Mouse (Mus musculus) heart, postnatal 0 days (tissue): Measurements from ENCODE around the gene Cfap299. TPM values are rescaled to one million over a fixed set of nuclear protein-coding genes. Genes with fewer than 3 reads are reported as not detected.

Experiments used
- ATAC-seq: fragments of 200-750 bp; cut with Nextera tagmentation; 2 replicates; pipeline ENCODE4 v1.8.0; 2017; ENCODE audit warnings: low read depth, moderate number of reproducible peaks, moderate library complexity; ENCODE audit not compliant: insufficient read depth
- DNase-seq: peaks from one replicate; pipeline ENCODE4 v3.0.0-alpha.2; 2016; ENCODE audit warnings: low spot score
- H3K27ac ChIP-seq: fragments of 300-500 bp; sonication (generic); 2 replicates; pipeline ENCODE4 v1.5.1; 2014; ENCODE audit warnings: low read depth, mild to moderate bottlenecking
- H3K27me3 ChIP-seq: fragments of 300-500 bp; sonication (generic); 2 replicates; pipeline ENCODE4 v1.6.1; 2014; ENCODE audit warnings: low read length, mixed read lengths; ENCODE audit not compliant: control insufficient read depth, insufficient read depth
- H3K36me3 ChIP-seq: fragments of 300-500 bp; sonication (generic); replicated peaks from 2 replicates; pipeline ENCODE4 v1.6.1; 2014; ENCODE audit warnings: low read length, mixed read lengths; ENCODE audit not compliant: control insufficient read depth, insufficient read depth
- H3K4me1 ChIP-seq: fragments of 300-500 bp; sonication (generic); 2 replicates; pipeline ENCODE4 v1.6.1; 2014; ENCODE audit warnings: antibody characterized with exemption; ENCODE audit not compliant: control insufficient read depth, insufficient read depth
- H3K4me2 ChIP-seq: fragments of 300-500 bp; sonication (generic); 2 replicates; pipeline ENCODE4 v1.6.1; 2014; ENCODE audit warnings: low read depth, mild to moderate bottlenecking, low read length, moderate library complexity
- H3K4me3 ChIP-seq: fragments of 300-500 bp; sonication (generic); 2 replicates; pipeline ENCODE4 v1.5.1; 2014; ENCODE audit warnings: low read depth, low read length
- H3K9ac ChIP-seq: fragments of 300-500 bp; sonication (generic); replicated peaks from 2 replicates; pipeline ENCODE4 v1.6.1; 2014; ENCODE audit warnings: low read depth, low read length, mixed read lengths
- H3K9me3 ChIP-seq: fragments of 300-500 bp; sonication (generic); replicated peaks from 2 replicates; pipeline ENCODE4 v1.6.1; 2016; ENCODE audit warnings: low read length; ENCODE audit not compliant: control insufficient read depth
- CTCF ChIP-seq: IDR thresholded peaks from 2 replicates; pipeline ENCODE4 v1.5.1; 2016; ENCODE audit warnings: antibody characterized with exemption, control low read depth, low read depth
- EP300 ChIP-seq: IDR thresholded peaks from 2 replicates; pipeline ENCODE4 v1.6.1; 2016; ENCODE audit warnings: antibody characterized with exemption, low read depth
- WGBS: fragments of 180-500 bp; shearing (Covaris S2); extraction: QIAGEN DNeasy Blood & Tissue Kit; methylation state at CpG from one replicate; pipeline ENCODE4 v1.1.7; 2014; 5-methylcytosine and 5-hydroxymethylcytosine counted together
- polyA plus RNA-seq: library from polyadenylated mRNA; unstranded; fragments of >200 nt; fragmentation: Nextera tagmentation; extraction: Ambion mirVana; gene quantifications from 2 replicates; pipeline ENCODE4 v1.2.1, GENCODE M21; 2015
- total RNA-seq: library from RNA; depleted of rRNA; stranded (reverse); fragments of >200 nt; gene quantifications from 2 replicates; pipeline ENCODE4 v1.2.3, GENCODE M21; 2014; ENCODE audit warnings: low replicate concordance

The Cfap299 gene
- total and polyA plus RNA-seq, 2 experiments from 2014 or later, result 0.20 to 0.50 TPM

GRCm38 (mm10) chr5:98344581-98344980 is 15.5 kb downstream of the Cfap299 start:
- H3K27ac ChIP-seq, result no peak overlapping the region
- no peak overlapping the region for H3K4me3 ChIP-seq
- H3K4me2 ChIP-seq, result no peak overlapping the region
- H3K4me1 ChIP-seq, result no peaks in the 10 kb centered on the region
- DNase-seq, result peak; percentile 10
- H3K9ac ChIP-seq, result no peak overlapping the region
- H3K36me3 ChIP-seq, result no peaks in the 10 kb centered on the region
- H3K27me3 ChIP-seq, result no peaks in the 10 kb centered on the region
- no peak for ATAC-seq
- TF ChIP-seq EP300 (no peak), CTCF (peak; percentile 37)
- WGBS, result 66% methylated on average over 2 of the region's 2 CpGs
- no peaks in the 10 kb centered on the region for H3K9me3 ChIP-seq

GRCm38 (mm10) chr5:98346067-98346466 is 17.0 kb downstream of the Cfap299 start:
- DNase-seq (no peak), ATAC-seq (no peak)
- Histone ChIP-seq H3K36me3 (no peaks in the 10 kb centered on the region), H3K27ac (no peak overlapping the region), H3K4me1 (no peaks in the 10 kb centered on the region), H3K9ac (no peak overlapping the region), H3K4me3 (no peak overlapping the region), H3K4me2 (no peak overlapping the region), H3K27me3 (no peaks in the 10 kb centered on the region), H3K9me3 (no peaks in the 10 kb centered on the region)
- WGBS, result 72% methylated on average over 7 of the region's 7 CpGs
- TF ChIP-seq EP300 (no peak), CTCF (no peak)

GRCm38 (mm10) chr5:98348605-98349004 is 19.5 kb downstream of the Cfap299 start:
- Histone ChIP-seq H3K4me2 (no peak overlapping the region), H3K27ac (no peak overlapping the region), H3K36me3 (no peaks in the 10 kb centered on the region), H3K4me1 (no peaks in the 10 kb centered on the region), H3K9ac (no peak overlapping the region), H3K27me3 (no peaks in the 10 kb centered on the region), H3K9me3 (no peaks in the 10 kb centered on the region), H3K4me3 (no peak overlapping the region)
- no peak for TF ChIP-seq EP300
- TF ChIP-seq CTCF, result peak; percentile 83
- DNase-seq, result peak; percentile 36
- WGBS, result 10% methylated on average over 8 of the region's 8 CpGs
- ATAC-seq, result no peak

GRCm38 (mm10) chr5:98359912-98360311 is 30.8 kb downstream of the Cfap299 start:
- DNase-seq (no peak), ATAC-seq (no peak)
- H3K27me3 ChIP-seq, result no peaks in the 10 kb centered on the region
- TF ChIP-seq EP300 (no peak), CTCF (no peak)
- no peaks in the 10 kb centered on the region for H3K9me3 ChIP-seq
- WGBS, result 85% methylated on average over 7 of the region's 7 CpGs
- H3K27ac ChIP-seq, result no peak overlapping the region
- H3K4me2 ChIP-seq, result no peak overlapping the region
- no peaks in the 10 kb centered on the region for H3K4me1 ChIP-seq
- no peaks in the 10 kb centered on the region for H3K36me3 ChIP-seq
- H3K4me3 ChIP-seq, result no peak overlapping the region
- H3K9ac ChIP-seq, result no peak overlapping the region

GRCm38 (mm10) chr5:98360792-98361419 is 31.8 kb downstream of the Cfap299 start:
- no peak for ATAC-seq
- Histone ChIP-seq H3K9ac (no peak overlapping the region), H3K27ac (no peak overlapping the region), H3K36me3 (no peaks in the 10 kb centered on the region), H3K9me3 (no peaks in the 10 kb centered on the region), H3K4me3 (no peak overlapping the region), H3K4me2 (no peak overlapping the region), H3K27me3 (no peaks in the 10 kb centered on the region), H3K4me1 (no peaks in the 10 kb centered on the region)
- 73% methylated on average over 5 of the region's 5 CpGs for WGBS
- no peak for DNase-seq
- TF ChIP-seq EP300, result no peak
- no peak for TF ChIP-seq CTCF

- WGBS, result 47% methylated on average over 8 of the region's 8 CpGs
- ATAC-seq (no peak), DNase-seq (no peak)
- H3K9ac ChIP-seq, result no peak overlapping the region
- no peaks in the 10 kb centered on the region for H3K36me3 ChIP-seq
- H3K4me3 ChIP-seq, result no peak overlapping the region
- H3K4me2 ChIP-seq, result no peak overlapping the region
- TF ChIP-seq EP300 (no peak), CTCF (peak; percentile 40)
- H3K9me3 ChIP-seq, result no peaks in the 10 kb centered on the region
- no peaks in the 10 kb centered on the region for H3K27me3 ChIP-seq
- H3K4me1 ChIP-seq, result no peaks in the 10 kb centered on the region
- H3K27ac ChIP-seq, result no peak overlapping the region
Observed at GRCm38 (mm10) chr5:98363428-98363827, 34.3 kb downstream of the Cfap299 start.
